Mouse (Mus musculus) stomach, postnatal 0 days (tissue): Measurements from ENCODE around the gene Eif3d. TPM values are rescaled to one million over a fixed set of nuclear protein-coding genes. Genes with fewer than 3 reads are reported as not detected.

Experiments
- ATAC-seq: fragments of 200-750 bp; cut with Nextera tagmentation; 2 replicates; pipeline ENCODE4 v1.8.0; 2017; ENCODE audit not compliant: low FRiP score, low TSS enrichment
- DNase-seq: peaks from one replicate; pipeline ENCODE4 v3.0.0-alpha.2; 2016; ENCODE audit warnings: low spot score
- H3K27ac ChIP-seq: fragments of 300-500 bp; sonication (generic); replicated peaks from 2 replicates; pipeline ENCODE4 v1.5.1; 2014; ENCODE audit warnings: mild to moderate bottlenecking, control low read depth
- H3K27me3 ChIP-seq: fragments of 300-500 bp; sonication (generic); 2 replicates; pipeline ENCODE4 v1.6.1; 2014; ENCODE audit warnings: low read length; ENCODE audit not compliant: control insufficient read depth, insufficient read depth
- H3K36me3 ChIP-seq: fragments of 300-500 bp; sonication (generic); 2 replicates; pipeline ENCODE4 v1.6.1; 2014; ENCODE audit warnings: low read length, mixed read lengths; ENCODE audit not compliant: control insufficient read depth, insufficient read depth
- H3K4me1 ChIP-seq: fragments of 300-500 bp; sonication (generic); replicated peaks from 2 replicates; pipeline ENCODE4 v1.6.1; 2014; ENCODE audit warnings: antibody characterized with exemption; ENCODE audit not compliant: control insufficient read depth, insufficient read depth
- H3K4me2 ChIP-seq: fragments of 300-500 bp; sonication (generic); replicated peaks from 2 replicates; pipeline ENCODE4 v1.6.1; 2014; ENCODE audit warnings: low read depth, mild to moderate bottlenecking, control low read depth, moderate library complexity
- H3K4me3 ChIP-seq: fragments of 300-500 bp; sonication (generic); 2 replicates; pipeline ENCODE4 v1.5.1; 2014; ENCODE audit warnings: low read depth, low read length, control low read depth
- H3K9ac ChIP-seq: fragments of 300-500 bp; sonication (generic); 2 replicates; pipeline ENCODE4 v1.6.1; 2014; ENCODE audit warnings: mild to moderate bottlenecking, low read length, control low read depth, mixed read lengths
- H3K9me3 ChIP-seq: fragments of 300-500 bp; sonication (generic); 2 replicates; pipeline ENCODE4 v1.6.1; 2016; ENCODE audit warnings: low read length; ENCODE audit not compliant: control insufficient read depth
- CTCF ChIP-seq: IDR thresholded peaks from 2 replicates; pipeline ENCODE4 v1.5.1; 2016; ENCODE audit warnings: antibody characterized with exemption, low read depth, mild to moderate bottlenecking, moderate library complexity
- EP300 ChIP-seq: optimal IDR thresholded peaks from 2 replicates; pipeline ENCODE3; 2016; ENCODE audit warnings: antibody characterized with exemption
- WGBS: fragments of 180-500 bp; shearing (Covaris S2); extraction: QIAGEN DNeasy Blood & Tissue Kit; methylation state at CpG from one replicate; pipeline ENCODE4 v1.1.7; 2014; 5-methylcytosine and 5-hydroxymethylcytosine counted together
- polyA plus RNA-seq: library from polyadenylated mRNA; unstranded; fragments of >200 nt; fragmentation: Nextera tagmentation; extraction: Ambion mirVana; gene quantifications from 2 replicates; pipeline ENCODE4 v1.2.1, GENCODE M21; 2015

The Eif3d gene
- polyA plus RNA-seq, 1 experiment from 2014 or later = 106 TPM

GRCm38 (mm10) chr15:77941563-77941962 is 29.1 kb downstream of the Eif3d start:
- no peak for ATAC-seq
- H3K4me1 ChIP-seq = no peaks in the 10 kb centered on the region
- no peaks in the 10 kb centered on the region for H3K27me3 ChIP-seq
- H3K4me3 ChIP-seq = no peak overlapping the region
- no peaks in the 10 kb centered on the region for H3K9me3 ChIP-seq
- no peak for DNase-seq
- WGBS = 77% methylated on average over 3 of the region's 3 CpGs
- no peak overlapping the region for H3K4me2 ChIP-seq
- no peaks in the 10 kb centered on the region for H3K36me3 ChIP-seq
- TF ChIP-seq EP300 = no peak
- H3K27ac ChIP-seq = no peak overlapping the region
- no peak overlapping the region for H3K9ac ChIP-seq

DNA sequence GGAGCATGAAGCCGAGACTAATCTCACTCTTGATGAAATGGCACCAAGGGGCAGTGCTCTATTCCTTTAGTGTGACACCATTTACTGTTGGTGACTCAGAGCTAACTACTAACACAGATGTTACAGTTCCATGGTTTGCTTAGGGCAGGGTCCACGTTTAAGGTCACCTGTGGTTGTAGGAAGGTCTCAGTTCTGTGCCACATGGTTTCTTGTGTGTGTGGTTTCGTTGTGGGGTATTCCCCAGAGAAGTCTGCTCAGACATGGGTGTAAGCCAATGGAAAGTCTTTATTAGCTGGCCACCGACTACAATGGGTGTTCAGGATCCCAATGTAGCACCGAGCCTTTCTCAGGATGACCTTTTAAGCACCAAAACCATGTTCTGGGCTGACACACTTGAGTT is 32.1 kb downstream of the Eif3d start:
- no peak overlapping the region for H3K9ac ChIP-seq
- no peaks in the 10 kb centered on the region for H3K36me3 ChIP-seq
- H3K27me3 ChIP-seq = no peaks in the 10 kb centered on the region
- H3K4me3 ChIP-seq = no peak overlapping the region
- 73% methylated on average over 5 of the region's 5 CpGs for WGBS
- DNase-seq = no peak
- no peak for ATAC-seq
- no peak overlapping the region for H3K27ac ChIP-seq
- H3K9me3 ChIP-seq = no peaks in the 10 kb centered on the region
- TF ChIP-seq CTCF (no peak), EP300 (no peak)
- H3K4me1 ChIP-seq = no peaks in the 10 kb centered on the region
- H3K4me2 ChIP-seq = no peak overlapping the region

GRCm38 (mm10) chr15:77935673-77936375 is 34.8 kb downstream of the Eif3d start:
- no peak for ATAC-seq
- TF ChIP-seq EP300 (no peak), CTCF (no peak)
- no peak overlapping the region for H3K4me3 ChIP-seq
- WGBS = 78% methylated on average over 14 of the region's 14 CpGs
- H3K9me3 ChIP-seq = no peaks in the 10 kb centered on the region
- DNase-seq = no peak
- no peak overlapping the region for H3K9ac ChIP-seq
- H3K36me3 ChIP-seq = no peaks in the 10 kb centered on the region
- no peaks in the 10 kb centered on the region for H3K4me1 ChIP-seq
- no peak overlapping the region for H3K4me2 ChIP-seq
- no peaks in the 10 kb centered on the region for H3K27me3 ChIP-seq
- H3K27ac ChIP-seq = no peak overlapping the region

GRCm38 (mm10) chr15:77934968-77935367 is 35.6 kb downstream of the Eif3d start:
- no peak overlapping the region for H3K27ac ChIP-seq
- no peaks in the 10 kb centered on the region for H3K36me3 ChIP-seq
- no peaks in the 10 kb centered on the region for H3K27me3 ChIP-seq
- no peak for DNase-seq
- peaks cover under 1% of the 10 kb centered on the region; the same call in 1 of the 2 replicates for H3K4me1 ChIP-seq
- H3K4me2 ChIP-seq = no peak overlapping the region
- no peaks in the 10 kb centered on the region for H3K9me3 ChIP-seq
- TF ChIP-seq EP300 (no peak), CTCF (no peak)
- ATAC-seq = no peak
- 61% methylated on average over 5 of the region's 5 CpGs for WGBS
- no peak overlapping the region for H3K9ac ChIP-seq
- no peak overlapping the region for H3K4me3 ChIP-seq

- H3K4me3 ChIP-seq = no peak overlapping the region
- no peak for TF ChIP-seq EP300
- no peak for TF ChIP-seq CTCF
- H3K27ac ChIP-seq = no peak overlapping the region
- no peak overlapping the region for H3K4me2 ChIP-seq
- no peak overlapping the region for H3K9ac ChIP-seq
- no peaks in the 10 kb centered on the region for H3K36me3 ChIP-seq
- H3K9me3 ChIP-seq = no peaks in the 10 kb centered on the region
- H3K27me3 ChIP-seq = no peaks in the 10 kb centered on the region
- ATAC-seq (no peak), DNase-seq (no peak)
- H3K4me1 ChIP-seq = peaks cover 4% of the 10 kb centered on the region; the same call in 1 of the 2 replicates
- 69% methylated on average over 11 of the region's 11 CpGs for WGBS
Measured at GRCm38 (mm10) chr15:77934326-77934725, 36.3 kb downstream of the Eif3d start.

DNA sequence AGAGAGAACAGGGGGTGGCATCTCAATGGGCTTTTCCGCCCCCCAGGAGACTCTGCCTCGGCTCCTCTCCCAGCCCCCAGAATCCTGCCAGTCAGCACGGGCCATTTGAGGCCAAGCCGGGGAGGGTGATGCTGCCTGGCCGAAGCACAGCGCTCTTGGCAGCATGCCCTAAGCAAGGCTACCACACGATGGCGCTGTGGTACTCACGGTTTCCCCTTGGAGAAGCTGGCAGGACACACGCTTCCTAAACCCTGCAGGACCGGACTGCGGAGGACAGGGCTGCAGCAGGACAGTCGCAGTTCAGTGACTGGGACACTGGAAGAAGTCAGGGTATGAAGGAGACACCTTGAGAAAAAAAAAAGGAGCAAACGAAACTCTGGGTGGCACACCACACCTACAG is 36.8 kb downstream of the Eif3d start:
- under 1% methylated on average over 14 of the region's 14 CpGs for WGBS
- no peaks in the 10 kb centered on the region for H3K36me3 ChIP-seq
- no peaks in the 10 kb centered on the region for H3K27me3 ChIP-seq
- no peaks in the 10 kb centered on the region for H3K9me3 ChIP-seq
- peak; percentile 96 for DNase-seq
- H3K4me2 ChIP-seq = peak overlapping the region; percentile 41
- ATAC-seq = peak; percentile 38; the same call in 1 of the 2 replicates
- peaks cover 4% of the 10 kb centered on the region; the same call in 1 of the 2 replicates for H3K4me1 ChIP-seq
- H3K9ac ChIP-seq = no peak overlapping the region
- no peak overlapping the region for H3K4me3 ChIP-seq
- no peak overlapping the region for H3K27ac ChIP-seq
- TF ChIP-seq EP300 (no peak), CTCF (peak; percentile 99)
